Mouse (Mus musculus) cerebellum, adult 18-20 months (tissue): ENCODE data around the gene Nfx1.
"Not testable (repeated sequence)": the region's sequence is repeated elsewhere in the genome, so short reads cannot be mapped to it uniquely, and the experiment has no call there.

Experiments
- DNase-seq, 2 experiments: peaks; one replicate each; pipeline ENCODE4 v3.0.0; 2021

Gene Nfx1

DNA sequence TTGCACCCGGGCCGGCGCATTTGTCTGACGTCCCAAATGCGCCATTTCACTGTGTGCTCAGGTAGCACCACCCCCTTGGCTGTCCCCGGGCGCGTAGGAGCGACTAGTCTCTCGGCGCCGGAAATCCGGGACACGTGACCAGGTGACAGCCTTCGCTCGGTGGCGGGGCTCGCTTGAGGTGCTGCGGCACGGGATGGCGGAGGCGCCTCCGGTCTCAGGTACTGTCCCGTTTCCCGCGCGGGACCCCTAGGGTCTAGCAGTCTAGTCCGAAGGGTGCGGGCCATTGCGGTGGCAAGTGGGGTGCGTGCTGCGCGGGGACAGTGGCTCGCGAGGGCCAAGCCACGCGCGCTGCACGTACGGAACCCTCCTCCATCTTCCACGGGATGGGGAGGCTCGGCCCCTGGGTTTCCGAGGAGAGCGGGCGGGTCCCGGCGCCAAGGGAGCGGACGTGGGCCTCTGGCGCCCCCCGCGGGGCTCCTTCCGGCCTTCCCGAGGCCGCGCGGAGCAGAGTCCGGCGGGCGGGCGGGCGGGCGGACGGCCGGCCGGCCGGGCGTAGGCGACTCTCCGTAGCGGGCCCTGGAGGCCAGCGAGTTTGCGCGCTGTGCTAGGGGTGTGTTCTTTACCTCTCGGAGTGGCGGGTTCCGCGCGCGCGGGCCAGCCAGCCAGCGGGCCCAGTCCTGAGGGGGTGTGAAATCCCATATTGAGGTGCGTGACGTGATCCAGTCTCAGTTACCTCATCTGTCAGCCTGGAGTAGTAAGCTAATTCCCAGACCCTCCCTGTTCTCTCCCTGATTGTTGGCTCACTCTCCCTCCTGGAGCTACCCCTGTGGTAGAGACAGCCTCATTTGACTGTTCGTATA lies at the start of gene Nfx1:
Nfx1 (plus strand) TSS at position 65 of the 860 bp plus-strand sequence.
- peak; percentile 97 to 98 for DNase-seq

DNA sequence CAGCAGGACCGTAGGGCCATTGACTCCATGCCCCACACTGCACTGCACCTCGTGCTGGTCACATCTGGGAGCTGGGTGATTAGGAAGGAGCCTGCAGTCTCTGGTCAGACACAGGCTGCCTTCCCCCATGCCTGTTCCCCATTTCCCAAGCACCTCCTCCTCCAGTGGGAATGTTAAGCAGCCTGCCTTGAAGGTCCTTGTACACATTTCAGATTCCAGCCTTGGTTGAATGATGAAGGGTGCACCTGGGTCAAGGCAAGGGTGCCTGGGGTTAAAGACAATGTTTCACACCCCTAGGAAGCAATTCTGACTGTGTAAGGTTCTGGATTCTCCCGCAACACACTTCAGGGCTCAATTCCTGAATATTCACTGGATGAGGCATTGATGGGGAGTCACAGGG lies 49.4 kb upstream of the Nfx1 start:
- DNase-seq, result no peak

DNA sequence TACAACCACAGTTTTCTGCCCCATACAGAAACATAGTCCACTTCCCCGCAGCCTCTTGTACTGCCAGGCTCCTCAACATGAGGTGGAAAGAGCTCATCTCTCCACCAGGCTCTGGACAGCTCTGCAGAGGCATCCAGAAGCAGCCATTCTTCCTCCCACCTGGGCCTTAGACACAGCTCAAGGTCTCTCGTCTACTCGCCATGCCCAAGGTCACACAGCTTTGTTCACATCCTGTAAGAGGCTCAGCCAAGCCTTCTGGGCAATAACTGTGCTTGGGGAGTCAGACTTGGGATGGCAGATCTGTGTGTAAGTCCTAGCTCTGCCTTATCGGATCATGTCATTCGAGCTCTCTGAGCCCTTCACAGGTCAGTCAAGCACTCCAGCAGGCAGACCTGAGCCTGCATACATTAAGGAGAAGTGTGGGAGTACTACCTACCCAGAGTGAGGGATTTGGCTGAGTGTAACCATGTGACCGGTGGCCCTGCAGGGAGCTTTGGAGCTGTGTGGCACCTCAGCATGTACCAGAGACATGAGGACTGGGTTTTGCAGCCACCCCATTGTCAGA lies 47.5 kb upstream of the Nfx1 start:
- no peak for DNase-seq

DNA sequence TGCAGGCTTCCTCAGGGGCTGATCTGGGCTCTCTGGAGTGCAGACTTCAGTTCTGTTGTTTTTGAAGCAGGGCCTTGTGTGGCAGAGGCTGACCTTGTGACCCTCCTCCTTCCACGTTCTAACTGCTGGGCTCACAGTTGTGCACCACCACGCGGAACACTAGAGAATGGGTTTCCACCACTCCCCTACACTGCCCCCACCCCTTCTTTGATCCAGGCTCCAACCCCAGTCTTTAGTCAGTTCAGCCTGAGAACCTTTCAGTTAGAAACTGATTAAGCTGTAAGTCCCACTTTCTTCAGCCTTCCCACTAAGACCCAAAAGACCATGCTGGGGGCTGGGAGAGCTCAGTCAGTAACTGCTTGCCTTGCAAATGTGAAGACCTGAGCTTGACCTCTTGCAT lies 45.1 kb upstream of the Nfx1 start:
- DNase-seq, result no peak

GRCm38 (mm10) chr4:40929046-40929445 lies 41.7 kb upstream of the Nfx1 start:
- DNase-seq, result no peak

DNA sequence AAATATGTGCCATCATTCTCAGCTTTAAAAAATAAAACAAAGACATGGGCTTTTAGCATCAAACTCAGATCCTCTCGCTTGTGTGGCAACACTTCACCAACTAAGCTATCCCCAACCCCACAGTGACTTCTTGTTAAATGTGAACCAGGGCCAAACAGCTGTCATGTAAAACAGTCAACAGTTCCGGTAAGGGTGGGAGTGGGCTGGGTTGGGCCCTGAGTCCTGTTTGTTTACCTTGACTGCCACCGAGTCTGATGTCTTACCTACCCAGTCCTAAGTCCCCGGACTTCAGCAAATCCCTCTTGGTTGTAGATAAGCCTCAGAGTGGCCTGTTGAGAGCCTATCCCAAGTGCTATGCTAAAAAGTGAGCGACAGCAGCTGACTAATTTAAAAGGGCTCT lies 37.0 kb upstream of the Nfx1 start:
- DNase-seq, result no peak

GRCm38 (mm10) chr4:40934369-40934768 lies 36.3 kb upstream of the Nfx1 start:
- not testable (repeated sequence) for DNase-seq

DNA sequence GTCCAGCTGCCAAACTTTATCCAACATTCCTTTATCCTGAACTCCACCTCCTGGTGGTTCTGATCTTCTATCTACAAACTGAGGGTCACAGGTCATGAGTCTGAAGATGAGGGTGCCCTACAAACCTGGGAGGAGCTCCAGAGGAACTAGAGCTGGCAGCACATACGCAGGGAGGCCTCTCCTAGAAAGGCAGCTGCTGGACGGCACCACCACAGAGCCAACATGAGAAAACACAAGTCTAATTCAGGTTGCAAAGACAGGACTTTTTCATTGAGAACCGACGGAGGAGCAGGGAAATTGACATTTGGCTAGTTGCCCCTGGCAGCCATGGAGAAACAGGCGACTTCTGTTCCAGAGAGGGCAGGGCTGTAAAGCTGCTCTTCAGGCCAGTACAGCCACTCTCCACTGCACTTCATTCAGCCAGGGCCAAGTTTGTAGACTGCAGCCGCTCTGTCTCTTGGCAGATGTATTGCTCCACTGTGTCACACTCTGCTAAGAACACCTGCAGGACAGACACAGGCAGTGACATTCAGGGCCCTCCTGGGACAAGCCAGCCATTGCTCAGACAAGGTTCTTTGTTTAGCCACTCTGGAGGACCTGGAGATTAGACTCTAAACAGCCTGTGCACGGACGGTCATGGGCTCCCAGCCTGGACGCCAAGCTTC lies 34.4 kb upstream of the Nfx1 start:
- peak in 1 of 2 experiments; percentile 25 for DNase-seq

- DNase-seq, result no peak
Observed at GRCm38 (mm10) chr4:40938793-40939192, 31.9 kb upstream of the Nfx1 start.

DNA sequence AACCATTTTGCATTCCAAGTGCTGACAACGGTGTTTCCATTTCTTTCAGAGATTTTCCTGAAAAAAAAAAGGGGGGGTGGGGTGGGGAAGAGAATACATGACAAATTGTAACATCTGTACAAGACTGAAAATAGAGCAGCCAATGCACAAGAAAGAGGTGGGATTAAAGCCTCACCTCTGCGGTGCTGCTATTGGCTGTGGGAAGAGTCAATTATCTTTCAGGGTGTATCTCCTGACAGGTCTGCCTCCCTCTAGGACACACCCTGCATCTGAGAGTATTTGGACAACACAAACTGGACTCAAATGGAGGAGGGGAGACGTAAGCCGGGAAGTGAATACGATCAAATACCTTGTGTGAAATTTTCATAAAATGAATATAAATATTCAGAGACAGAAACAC lies 27.1 kb upstream of the Nfx1 start:
- no peak for DNase-seq

DNA sequence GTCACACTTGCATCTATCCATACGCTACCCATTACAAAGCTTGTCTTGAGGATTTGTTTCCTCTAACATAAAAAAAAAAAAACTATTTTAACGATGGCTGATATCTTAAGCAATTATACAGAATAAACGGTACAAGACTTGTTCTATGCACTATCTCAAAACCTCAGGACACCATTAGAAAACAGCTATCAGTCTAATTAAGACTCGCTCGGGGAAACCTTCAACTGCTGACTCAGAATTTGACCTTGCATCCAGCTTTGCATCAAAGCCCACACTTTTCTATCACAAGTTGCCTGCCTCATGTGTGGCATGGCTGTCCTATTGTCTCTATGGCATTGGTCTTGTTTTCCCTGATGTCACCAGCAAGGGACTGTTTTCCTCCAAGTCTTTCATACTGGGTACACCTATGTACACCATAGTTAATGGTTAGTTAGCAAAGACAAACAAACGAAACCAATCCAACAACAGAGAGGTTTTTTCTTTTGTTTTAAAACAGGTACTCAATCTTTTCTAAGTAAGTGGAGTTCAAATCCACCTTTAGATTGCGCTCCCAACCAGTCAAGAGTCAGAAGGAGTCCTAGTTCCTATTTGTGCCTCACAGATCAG lies 24.1 kb upstream of the Nfx1 start:
- DNase-seq, result no peak

DNA sequence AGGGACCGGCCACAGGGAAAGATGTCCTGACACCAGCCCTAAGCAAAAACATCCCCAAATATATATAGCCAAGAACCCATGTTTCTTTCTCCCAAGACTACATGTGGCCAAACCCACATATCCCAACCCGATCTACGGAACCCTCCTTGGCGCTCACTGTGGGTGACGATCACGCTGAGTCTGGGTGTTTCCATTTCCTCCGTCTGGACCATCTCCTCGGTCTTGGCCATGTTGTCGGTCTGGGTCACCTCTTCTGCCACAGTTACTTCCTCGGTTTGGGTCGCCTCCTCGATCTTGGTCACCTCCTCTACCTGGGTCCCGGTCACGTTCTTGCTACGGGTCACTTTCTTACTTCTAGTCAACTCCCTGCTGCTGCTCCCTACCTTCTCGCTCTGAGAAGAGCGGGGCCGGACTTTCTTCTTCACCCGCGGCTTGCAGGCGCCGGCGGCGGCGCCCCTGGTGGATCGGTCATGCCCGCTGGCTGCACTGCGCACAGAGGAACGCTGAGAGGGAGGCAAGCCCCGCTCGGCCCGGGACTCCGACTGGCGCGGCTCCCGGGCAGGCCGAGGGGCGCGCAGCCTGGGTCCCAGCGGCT lies 23.0 kb upstream of the Nfx1 start:
- DNase-seq, result no peak

GRCm38 (mm10) chr4:40948160-40948708 lies 22.5 kb upstream of the Nfx1 start, which contains the start of the genes Bag1 and Chmp5:
Gene Bag1, minus strand, starts transcription at chr4:40948294.
Gene Chmp5, plus strand, starts transcription at chr4:40948407.
- peak; percentile 99 for DNase-seq

DNA sequence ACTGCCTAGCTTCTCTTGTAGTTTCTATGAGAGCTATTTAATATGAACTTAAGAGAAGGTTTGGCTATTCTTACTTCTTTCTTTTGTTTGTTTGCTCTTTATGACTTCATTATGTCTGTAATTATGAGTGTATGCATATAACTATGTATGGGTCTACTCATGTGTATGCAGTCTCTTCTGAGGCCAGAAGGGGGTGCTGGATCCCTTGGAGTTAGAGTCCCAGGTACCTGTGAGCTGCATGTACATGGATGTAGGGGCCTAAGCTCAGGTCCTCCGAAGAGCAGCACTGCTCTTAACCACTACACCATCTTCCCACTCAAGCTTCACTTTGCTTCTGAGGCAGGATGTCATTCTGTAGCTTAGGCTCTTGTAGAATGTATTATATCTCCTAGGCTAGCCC lies 17.2 kb upstream of the Nfx1 start:
- no peak for DNase-seq

GRCm38 (mm10) chr4:40955942-40956341 lies 14.8 kb upstream of the Nfx1 start:
- no peak for DNase-seq

DNA sequence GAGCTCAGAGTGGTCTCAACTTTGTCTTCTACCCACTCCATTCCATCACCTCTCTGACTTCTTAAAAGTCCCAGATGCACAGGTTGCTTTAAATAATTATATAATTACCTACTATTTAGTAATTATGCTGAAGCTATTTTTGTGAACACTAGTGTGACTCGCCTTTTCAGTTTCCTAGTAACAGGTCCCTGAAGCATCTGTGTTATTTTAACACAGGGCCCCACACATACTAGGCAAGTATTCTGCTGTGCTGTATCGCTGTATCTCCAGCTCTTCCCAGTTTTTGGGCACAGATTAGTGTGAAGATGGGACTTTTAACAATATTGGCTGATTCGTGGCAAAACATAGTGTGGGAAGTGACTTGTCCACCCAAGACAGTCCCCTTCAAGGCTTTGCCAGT lies 7.2 kb upstream of the Nfx1 start:
- DNase-seq, result no peak

DNA sequence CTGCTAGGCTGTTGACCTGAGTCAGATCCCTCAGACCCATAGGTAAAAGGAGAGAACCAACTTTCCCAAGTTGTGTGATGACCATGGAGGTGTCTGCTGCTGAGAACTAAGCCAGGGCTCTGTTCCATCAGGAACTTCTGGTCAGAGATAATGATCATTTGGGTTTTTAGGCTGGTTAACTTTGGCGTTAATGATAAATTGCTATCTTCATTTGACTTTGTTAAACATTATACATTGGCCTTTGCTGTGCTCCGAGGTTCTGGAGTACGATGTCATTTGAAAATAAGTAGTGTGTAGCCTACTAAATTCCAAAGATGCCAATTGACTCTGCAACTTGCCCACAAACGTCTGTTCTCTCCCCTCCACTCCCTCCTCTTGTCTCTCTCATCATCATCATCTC lies 1.5 kb upstream of the Nfx1 start:
- DNase-seq, result no peak

GRCm38 (mm10) chr4:40969781-40970591 lies 720 bp upstream of the Nfx1 start:
- DNase-seq, result peak; percentile 20 to 23

- no peak for DNase-seq
Observed at GRCm38 (mm10) chr4:40970592-40970841, 189 bp upstream of the Nfx1 start.

- peak; percentile 14 to 32 for DNase-seq
Observed at GRCm38 (mm10) chr4:40971744-40972143, 1.0 kb downstream of the Nfx1 start.

- DNase-seq, result no peak
Observed at GRCm38 (mm10) chr4:40974011-40974410, 3.3 kb downstream of the Nfx1 start.

- DNase-seq, result no peak
Observed at GRCm38 (mm10) chr4:40975678-40976077, 5.0 kb downstream of the Nfx1 start.
